ENCODE assay signal across 10 mouse cellular contexts in the genomic region with DNA sequence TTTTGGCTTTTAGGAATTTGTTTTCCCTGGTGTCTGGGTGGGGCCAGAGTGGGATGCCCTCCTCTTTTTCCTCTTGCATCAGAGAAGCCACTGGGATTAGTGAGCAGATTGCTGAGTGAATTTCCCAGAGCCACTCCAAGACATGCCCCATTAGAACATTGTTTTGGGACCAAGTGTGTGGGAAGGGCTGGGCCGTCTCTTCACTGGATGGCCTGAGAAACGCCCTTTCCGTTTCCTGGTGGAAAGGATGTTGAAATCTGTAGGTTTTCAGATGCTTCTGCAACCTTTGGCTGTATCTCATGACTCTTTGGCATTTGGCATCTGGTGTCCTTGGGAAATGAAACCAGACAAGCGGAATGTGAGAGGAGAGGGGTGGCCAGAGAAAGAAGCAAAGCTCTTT. TPM values are rescaled to one million over a fixed set of nuclear protein-coding genes. Genes with fewer than 3 reads are reported as not detected.
DNase-seq lines count a peak whose midpoint lies in the region; ATAC-seq lines count a peak whose summit lies in the region.
"Had no signal": no experiment of that assay in that cellular context is flagged by ENCODE, and none has a peak within 500 bp of the region (broad histone marks: within the 10 kb centered on the region; RNA-seq: fewer than 3 reads in every experiment).

No protein-coding gene starts in this region.

- 74% methylated on average over 4 of the region's 4 CpGs for WGBS in liver, embryonic 13.5 days (ENCODE audit: insufficient replicate concordance)
- WGBS in liver, embryonic 12.5 days (ENCODE audit: insufficient replicate concordance) = 63% methylated on average over 4 of the region's 4 CpGs

- no peaks in the 10 kb centered on the region for H3K27me3 ChIP-seq in liver, embryonic 13.5 days
- H3K27me3 ChIP-seq in liver, embryonic 12.5 days (replicated peaks) = no peaks in the 10 kb centered on the region
- H3K27me3 ChIP-seq: limb, embryonic 12.5 days had no signal

- H3K4me1 ChIP-seq in liver, embryonic 13.5 days (replicated peaks) = peaks cover 91% of the 10 kb centered on the region
- H3K4me1 ChIP-seq in liver, embryonic 12.5 days = peaks cover 98% of the 10 kb centered on the region

- no peak overlapping the region for H3K9ac ChIP-seq in liver, embryonic 13.5 days
- H3K9ac ChIP-seq in liver, embryonic 12.5 days = no peak overlapping the region
- H3K9ac ChIP-seq: limb, embryonic 12.5 days had no signal

- no peak for DNase-seq in liver, embryonic 13.5 days
- DNase-seq in heart, adult 8-10 months (ENCODE audit: low spot score) = peak; percentile 74
- peak; percentile 53 for DNase-seq in kidney, postnatal 14 days
- peak; percentile 69 for DNase-seq in skeletal muscle tissue, adult 2 months (ENCODE audit: low read depth, low spot score)
- no peak for DNase-seq in yolk sac, embryonic 10.5 days (ENCODE audit: low spot score)
- no peak for DNase-seq in right cerebral cortex, adult 18-20 months
- DNase-seq in layer of hippocampus, postnatal 14 days (ENCODE audit: low spot score in 2 of 2) = no peak

- peaks cover 10% of the 10 kb centered on the region for H3K36me3 ChIP-seq in liver, embryonic 13.5 days
- peaks cover 14% of the 10 kb centered on the region for H3K36me3 ChIP-seq in liver, embryonic 12.5 days
- H3K36me3 ChIP-seq: limb, embryonic 12.5 days had no signal

- no peak overlapping the region for H3K4me2 ChIP-seq in liver, embryonic 13.5 days
- H3K4me2 ChIP-seq in liver, embryonic 12.5 days = no peak overlapping the region
- H3K4me2 ChIP-seq: limb, embryonic 12.5 days had no signal

- no peaks in the 10 kb centered on the region for H3K9me3 ChIP-seq in liver, embryonic 13.5 days (replicated peaks)
- H3K9me3 ChIP-seq in liver, embryonic 12.5 days (replicated peaks) = no peaks in the 10 kb centered on the region
- H3K9me3 ChIP-seq: limb, embryonic 12.5 days had no signal

- H3K4me3 ChIP-seq in liver, embryonic 13.5 days (replicated peaks) = no peak overlapping the region
- H3K4me3 ChIP-seq in liver, embryonic 12.5 days = no peak overlapping the region
- H3K4me3 ChIP-seq: limb, embryonic 12.5 days had no signal

- peak overlapping the region; percentile 50 for H3K27ac ChIP-seq in liver, embryonic 13.5 days
- no peak overlapping the region for H3K27ac ChIP-seq in liver, embryonic 12.5 days
- H3K27ac ChIP-seq: limb, embryonic 12.5 days had no signal

- ATAC-seq in liver, embryonic 13.5 days (ENCODE audit: low read depth) = no peak
- ATAC-seq in liver, embryonic 12.5 days = no peak
- ATAC-seq: forebrain, embryonic 16.5 days had no signal

RNA-seq across cellular contexts. Expression of a gene that starts 54.8 kb away (rescaled TPM):
- polyA plus RNA-seq in liver, embryonic 13.5 days (2015; fragmentation: Nextera tagmentation; extraction: Ambion mirVana) = 8.8 and 11.1 TPM in 2 replicates
- 10.7 and 11.2 TPM in 2 replicates for polyA plus RNA-seq in liver, embryonic 12.5 days (2016; fragmentation: Nextera tagmentation; extraction: Ambion mirVana)
- 10 to 100 TPM; 63.9 to 82.9 (median 76.6) TPM for total RNA-seq in heart, adult 8-10 months (2022)
- 10 to 100 TPM; 77.3 to 83.6 TPM for total RNA-seq in layer of hippocampus, postnatal 14 days (2021)

Comparison
In these comparisons a context has a peak if more than half of its experiments do, and no peak if none do; other contexts are left out.
1. DNase-seq: peak in heart, adult 8-10 months (single experiment), kidney, postnatal 14 days (single experiment) and skeletal muscle tissue, adult 2 months (single experiment); none in liver, embryonic 13.5 days (single experiment), yolk sac, embryonic 10.5 days (single experiment), right cerebral cortex, adult 18-20 months (single experiment) and layer of hippocampus, postnatal 14 days (0 of 2).